Mouse (Mus musculus): ENCODE results near the gene Glis2. TPM values are rescaled to one million over a fixed set of nuclear protein-coding genes. Genes with fewer than 3 reads are reported as not detected.
"Not testable (repeated sequence)": the region's sequence is repeated elsewhere in the genome, so short reads cannot be mapped to it uniquely, and the experiment has no call there.

The Glis2 gene
- polyA plus RNA-seq, 1 experiment from 2014 or later, result 28.4 TPM

GRCm38 (mm10) chr16:4558384-4558979, 36.0 kb upstream of the Glis2 start:
- peak overlapping the region; percentile 84 for H3K9ac ChIP-seq (replicated peaks)
- ATAC-seq (ENCODE audit: insufficient number of reproducible peaks, insufficient read depth, low FRiP score, low TSS enrichment, low read depth), result peak; percentile 84
- no peaks in the 10 kb centered on the region for H3K27me3 ChIP-seq
- H3K4me2 ChIP-seq, result peak overlapping the region; percentile 79
- peaks cover 7% of the 10 kb centered on the region; the same call in 1 of the 2 replicates for H3K36me3 ChIP-seq
- peak overlapping the region; percentile 95 for H3K27ac ChIP-seq
- H3K4me3 ChIP-seq (replicated peaks), result peak overlapping the region; percentile 79
- WGBS, result under 1% methylated on average over 38 of the region's 38 CpGs
- no peaks in the 10 kb centered on the region for H3K9me3 ChIP-seq
- peaks cover 40% of the 10 kb centered on the region for H3K4me1 ChIP-seq (replicated peaks)

GRCm38 (mm10) chr16:4558980-4559631, 35.4 kb upstream of the Glis2 start:
- Histone ChIP-seq H3K27me3 (no peaks in the 10 kb centered on the region), H3K4me2 (peak overlapping the region; percentile 79), H3K9me3 (no peaks in the 10 kb centered on the region), H3K27ac (peak overlapping the region; percentile 95), H3K4me3 (replicated peaks) (peak overlapping the region; percentile 79), H3K9ac (replicated peaks) (peak overlapping the region; percentile 84), H3K36me3 (peaks cover 7% of the 10 kb centered on the region; the same call in 1 of the 2 replicates), H3K4me1 (replicated peaks) (peaks cover 34% of the 10 kb centered on the region)
- peak; percentile 17 for ATAC-seq (ENCODE audit: insufficient number of reproducible peaks, insufficient read depth, low FRiP score, low TSS enrichment, low read depth)
- WGBS, result under 1% methylated on average over 43 of the region's 43 CpGs

- Histone ChIP-seq H3K4me2 (peak within 1 kb of the TSS; percentile 79), H3K4me1 (replicated peaks) (peaks cover 27% of the 10 kb centered on the region), H3K36me3 (peaks cover 7% of the 10 kb centered on the region; the same call in 1 of the 2 replicates), H3K9me3 (no peaks in the 10 kb centered on the region), H3K27me3 (no peaks in the 10 kb centered on the region), H3K27ac (peak within 1 kb of the TSS; percentile 95), H3K9ac (replicated peaks) (peak within 1 kb of the TSS; percentile 84), H3K4me3 (replicated peaks) (peak within 1 kb of the TSS; percentile 79)
- peak; percentile 38 for ATAC-seq (ENCODE audit: insufficient number of reproducible peaks, insufficient read depth, low FRiP score, low TSS enrichment, low read depth)
- 0% methylated on average over 16 of the region's 17 CpGs for WGBS
These were observed 34.8 kb upstream of the Glis2 start, which contains the start of gene Tfap4 for GRCm38 (mm10) chr16:4559715-4560144. Tfap4 (minus strand) TSS chr16:4559854.

GRCm38 (mm10) chr16:4560145-4560952, 34.2 kb upstream of the Glis2 start:
- Histone ChIP-seq H3K27me3 (no peaks in the 10 kb centered on the region), H3K4me2 (peak overlapping the region; percentile 79), H3K9ac (replicated peaks) (peak overlapping the region; percentile 84), H3K9me3 (no peaks in the 10 kb centered on the region), H3K36me3 (peaks cover 7% of the 10 kb centered on the region; the same call in 1 of the 2 replicates), H3K4me1 (replicated peaks) (peaks cover 26% of the 10 kb centered on the region), H3K4me3 (replicated peaks) (peak overlapping the region; percentile 79), H3K27ac (peak overlapping the region; percentile 95)
- ATAC-seq (ENCODE audit: insufficient number of reproducible peaks, insufficient read depth, low FRiP score, low TSS enrichment, low read depth), result peak; percentile 41
- 1% methylated on average over 43 of the region's 43 CpGs for WGBS

GRCm38 (mm10) chr16:4567912-4568311, 26.6 kb upstream of the Glis2 start:
- Histone ChIP-seq H3K36me3 (no peaks in the 10 kb centered on the region), H3K4me2 (no peak overlapping the region), H3K27ac (no peak overlapping the region), H3K27me3 (no peaks in the 10 kb centered on the region), H3K4me1 (replicated peaks) (peaks cover 20% of the 10 kb centered on the region), H3K9me3 (no peaks in the 10 kb centered on the region), H3K9ac (replicated peaks) (no peak overlapping the region), H3K4me3 (replicated peaks) (no peak overlapping the region)
- 18% methylated on average over 4 of the region's 4 CpGs for WGBS
- ATAC-seq (ENCODE audit: insufficient number of reproducible peaks, insufficient read depth, low FRiP score, low TSS enrichment, low read depth), result no peak

- Histone ChIP-seq H3K4me2 (no peak overlapping the region), H3K9ac (replicated peaks) (0 out of 2 replicates have a peak overlapping the region, but pooled peaks have one; percentile 23), H3K36me3 (no peaks in the 10 kb centered on the region), H3K9me3 (no peaks in the 10 kb centered on the region), H3K27ac (peak overlapping the region; percentile 62; the same call in 1 of the 2 replicates), H3K27me3 (no peaks in the 10 kb centered on the region), H3K4me1 (replicated peaks) (peaks cover 21% of the 10 kb centered on the region), H3K4me3 (replicated peaks) (no peak overlapping the region)
- ATAC-seq (ENCODE audit: insufficient number of reproducible peaks, insufficient read depth, low FRiP score, low TSS enrichment, low read depth), result 0 out of 2 replicates have a peak, but pooled peaks have one; percentile 58
- 36% methylated on average over 4 of the region's 4 CpGs for WGBS
These were observed 23.8 kb upstream of the Glis2 start for GRCm38 (mm10) chr16:4570737-4571136.

GRCm38 (mm10) chr16:4576038-4576437, 18.5 kb upstream of the Glis2 start:
- no peaks in the 10 kb centered on the region for H3K36me3 ChIP-seq
- no peak for ATAC-seq (ENCODE audit: insufficient number of reproducible peaks, insufficient read depth, low FRiP score, low TSS enrichment, low read depth)
- H3K9ac ChIP-seq (replicated peaks), result no peak overlapping the region
- peaks cover 13% of the 10 kb centered on the region for H3K4me1 ChIP-seq (replicated peaks)
- H3K4me2 ChIP-seq, result no peak overlapping the region
- no peak overlapping the region for H3K27ac ChIP-seq
- WGBS, result 26% methylated on average over 2 of the region's 2 CpGs
- no peaks in the 10 kb centered on the region for H3K27me3 ChIP-seq
- H3K4me3 ChIP-seq (replicated peaks), result no peak overlapping the region
- no peaks in the 10 kb centered on the region for H3K9me3 ChIP-seq

- peaks cover 7% of the 10 kb centered on the region for H3K4me1 ChIP-seq (replicated peaks)
- no peaks in the 10 kb centered on the region for H3K36me3 ChIP-seq
- no peak overlapping the region for H3K4me3 ChIP-seq (replicated peaks)
- no peaks in the 10 kb centered on the region for H3K9me3 ChIP-seq
- no peak overlapping the region for H3K4me2 ChIP-seq
- H3K27me3 ChIP-seq, result no peaks in the 10 kb centered on the region
- H3K9ac ChIP-seq (replicated peaks), result no peak overlapping the region
- no peak overlapping the region for H3K27ac ChIP-seq
- no peak for ATAC-seq (ENCODE audit: insufficient number of reproducible peaks, insufficient read depth, low FRiP score, low TSS enrichment, low read depth)
- 51% methylated on average over 2 of the region's 2 CpGs for WGBS
These were observed 17.6 kb upstream of the Glis2 start for GRCm38 (mm10) chr16:4576873-4577272.

GRCm38 (mm10) chr16:4578630-4579029, 15.9 kb upstream of the Glis2 start:
- Histone ChIP-seq H3K27me3 (no peaks in the 10 kb centered on the region), H3K4me2 (no peak overlapping the region), H3K4me1 (replicated peaks) (peaks cover 7% of the 10 kb centered on the region), H3K9me3 (no peaks in the 10 kb centered on the region), H3K27ac (no peak overlapping the region), H3K36me3 (no peaks in the 10 kb centered on the region), H3K9ac (replicated peaks) (no peak overlapping the region), H3K4me3 (replicated peaks) (no peak overlapping the region)
- ATAC-seq (ENCODE audit: insufficient number of reproducible peaks, insufficient read depth, low FRiP score, low TSS enrichment, low read depth), result no peak
- 54% methylated on average over 7 of the region's 7 CpGs for WGBS

GRCm38 (mm10) chr16:4581179-4581578, 13.3 kb upstream of the Glis2 start:
- H3K9ac ChIP-seq (replicated peaks); ATAC-seq (ENCODE audit: insufficient number of reproducible peaks, insufficient read depth, low FRiP score, low TSS enrichment, low read depth); H3K27me3 ChIP-seq; H3K36me3 ChIP-seq; H3K27ac ChIP-seq; H3K4me2 ChIP-seq; H3K4me3 ChIP-seq (replicated peaks); H3K9me3 ChIP-seq; H3K4me1 ChIP-seq (replicated peaks): not testable (repeated sequence)
- 87% methylated on average over 4 of the region's 4 CpGs for WGBS

- no peak overlapping the region for H3K4me3 ChIP-seq (replicated peaks)
- no peaks in the 10 kb centered on the region for H3K36me3 ChIP-seq
- ATAC-seq (ENCODE audit: insufficient number of reproducible peaks, insufficient read depth, low FRiP score, low TSS enrichment, low read depth), result no peak
- H3K4me2 ChIP-seq, result no peak overlapping the region
- H3K9me3 ChIP-seq, result no peaks in the 10 kb centered on the region
- no peak overlapping the region for H3K9ac ChIP-seq (replicated peaks)
- H3K27me3 ChIP-seq, result no peaks in the 10 kb centered on the region
- H3K27ac ChIP-seq, result no peak overlapping the region
- peaks cover 20% of the 10 kb centered on the region for H3K4me1 ChIP-seq (replicated peaks)
- 78% methylated on average over 3 of the region's 3 CpGs for WGBS
These were observed 10.7 kb upstream of the Glis2 start for GRCm38 (mm10) chr16:4583807-4584206.
